Mouse (Mus musculus) CH12.LX (cell line): ENCODE measurements at regions not wholly inside any gene's neighbourhood (a gene's known extent, or its start where the extent isn't known, plus 50 kb on each side); places are given as distances from the start of the nearest gene placed in this dataset.

Experiments
- DNase-seq: peaks from one replicate; pipeline ENCODE4 v3.0.0-alpha.2; 2013; ENCODE audit errors: extremely low read depth
- H3K27ac ChIP-seq: 2 replicates; pipeline ENCODE4 v1.5.1; 2012; ENCODE audit warnings: low read depth, mild to moderate bottlenecking, control low read depth, moderate library complexity; ENCODE audit not compliant: insufficient read depth
- H3K27me3 ChIP-seq: replicated peaks from 2 replicates; pipeline ENCODE3; 2012; ENCODE audit warnings: inconsistent platforms
- H3K36me3 ChIP-seq, 2 experiments: replicated peaks in 1 of 2; 2 replicates each; pipeline versions ENCODE3 to v1.6.1; 2012; ENCODE audit warnings: inconsistent platforms in 1 of 2, low read length in 1 of 2, mild to moderate bottlenecking in 1 of 2, mixed read lengths in 1 of 2, moderate library complexity in 1 of 2; ENCODE audit not compliant: control insufficient read depth in 1 of 2, insufficient read depth in 1 of 2
- H3K4me1 ChIP-seq, 2 experiments: 2 replicates each; pipeline ENCODE4 v1.6.1; 2012; ENCODE audit warnings: inconsistent platforms in 1 of 2, moderate library complexity in 1 of 2; ENCODE audit not compliant: insufficient read depth in 2 of 2, control insufficient read depth in 1 of 2
- H3K4me2 ChIP-seq: 2 replicates; pipeline ENCODE4 v1.6.1; 2012; ENCODE audit warnings: low read depth, mild to moderate bottlenecking, control low read depth; ENCODE audit not compliant: poor library complexity, insufficient read depth, severe bottlenecking
- H3K4me3 ChIP-seq, 3 experiments: fragments of 150-350 bp in 1 of 3; sonication (generic) in 1 of 3; replicated peaks in 1 of 3; 2 replicates each; pipeline versions ENCODE3 to v1.5.1; 2011 to 2012; ENCODE audit warnings: low read depth in 2 of 3, low read length in 2 of 3, mild to moderate bottlenecking in 2 of 3, moderate library complexity in 2 of 3, control low read depth in 1 of 3, improper control_type of control experiment in 1 of 3, inconsistent platforms in 1 of 3, mixed read lengths in 1 of 3; ENCODE audit not compliant: poor library complexity in 1 of 3
- H3K79me2 ChIP-seq: replicated peaks from 2 replicates; pipeline ENCODE4 v1.6.1; 2012; ENCODE audit warnings: mild to moderate bottlenecking, moderate library complexity; ENCODE audit not compliant: control insufficient read depth, poor library complexity, insufficient read depth, severe bottlenecking; ENCODE audit errors: extremely low read depth
- H3K9ac ChIP-seq: 2 replicates; pipeline ENCODE4 v1.6.1; 2012; ENCODE audit warnings: low read depth, mild to moderate bottlenecking, control low read depth, moderate library complexity; ENCODE audit not compliant: insufficient read depth
- H3K9me3 ChIP-seq: replicated peaks from 2 replicates; pipeline ENCODE3; 2012; ENCODE audit warnings: low read length, inconsistent platforms, mixed read lengths
- BHLHE40 ChIP-seq: IDR thresholded peaks from 2 replicates; pipeline ENCODE4 v1.6.1; 2011; ENCODE audit warnings: mild to moderate bottlenecking, low read depth, low read length, improper control_type of control experiment
- CHD1 ChIP-seq: IDR thresholded peaks from 2 replicates; pipeline ENCODE4 v1.6.1; 2012; ENCODE audit warnings: low read depth, low read length, improper control_type of control experiment, inconsistent platforms
- CHD2 ChIP-seq: IDR thresholded peaks from 2 replicates; pipeline ENCODE4 v1.6.1; 2011; ENCODE audit warnings: low read length, improper control_type of control experiment
- CTCF ChIP-seq, 2 experiments: IDR thresholded peaks in 1 of 2; conservative IDR thresholded peaks in 1 of 2; 2 replicates each; pipeline ENCODE4 v1.5.1; 2011 to 2012; ENCODE audit warnings: low read depth in 2 of 2, low read length in 2 of 2, improper control_type of control experiment in 1 of 2, inconsistent platforms in 1 of 2, mild to moderate bottlenecking in 1 of 2, moderate library complexity in 1 of 2
- HCFC1 ChIP-seq: IDR thresholded peaks from 2 replicates; pipeline ENCODE4 v1.6.1; 2012; ENCODE audit warnings: low read depth, mild to moderate bottlenecking, inconsistent platforms, low read length, improper control_type of control experiment
- IRF4 ChIP-seq: IDR thresholded peaks from 2 replicates; pipeline ENCODE4 v1.6.1; 2014; ENCODE audit warnings: low read depth, mild to moderate bottlenecking, inconsistent platforms, low read length, improper control_type of control experiment
- KAT2A ChIP-seq: IDR thresholded peaks from 2 replicates; pipeline ENCODE4 v1.6.1; 2012; ENCODE audit warnings: low read length, improper control_type of control experiment, inconsistent platforms; ENCODE audit not compliant: insufficient replicate concordance
- MAFK ChIP-seq: IDR thresholded peaks from 2 replicates; pipeline ENCODE4 v1.6.1; 2011; ENCODE audit warnings: low read length, improper control_type of control experiment; ENCODE audit not compliant: insufficient replicate concordance
- MAZ ChIP-seq: IDR thresholded peaks from 2 replicates; pipeline ENCODE4 v1.6.1; 2012; ENCODE audit warnings: low read depth, mild to moderate bottlenecking, inconsistent platforms, low read length, improper control_type of control experiment, moderate library complexity
- MEF2A ChIP-seq: IDR thresholded peaks from 2 replicates; pipeline ENCODE4 v1.6.1; 2014; ENCODE audit warnings: low read depth, mild to moderate bottlenecking, inconsistent platforms, low read length, improper control_type of control experiment, borderline replicate concordance
- MYC ChIP-seq: IDR thresholded peaks from 2 replicates; pipeline ENCODE4 v1.6.1; 2011; ENCODE audit warnings: low read depth, mild to moderate bottlenecking, improper control_type of control experiment, low read length
- NELFE ChIP-seq: IDR thresholded peaks from 2 replicates; pipeline ENCODE4 v1.6.1; 2011; ENCODE audit warnings: low read depth, low read length, improper control_type of control experiment
- NRF1 ChIP-seq: IDR thresholded peaks from 2 replicates; pipeline ENCODE4 v1.6.1; 2014; ENCODE audit warnings: low read depth, mild to moderate bottlenecking, inconsistent platforms, low read length, improper control_type of control experiment, moderate library complexity
- POLR2A ChIP-seq: IDR thresholded peaks from 2 replicates; pipeline ENCODE4 v1.6.1; 2011; ENCODE audit warnings: low read depth, mild to moderate bottlenecking, improper control_type of control experiment, low read length
- RAD21 ChIP-seq: IDR thresholded peaks from 2 replicates; pipeline ENCODE4 v1.6.1; 2011; ENCODE audit warnings: low read depth, mild to moderate bottlenecking, low read length, improper control_type of control experiment, moderate library complexity
- RCOR1 ChIP-seq: conservative IDR thresholded peaks from 2 replicates; pipeline ENCODE4 v1.6.1; 2012; ENCODE audit warnings: low read depth, mild to moderate bottlenecking, inconsistent platforms, low read length, improper control_type of control experiment
- SMC3 ChIP-seq: IDR thresholded peaks from 2 replicates; pipeline ENCODE4 v1.6.1; 2011; ENCODE audit warnings: low read depth, low read length, improper control_type of control experiment
- TBP ChIP-seq: conservative IDR thresholded peaks from 2 replicates; pipeline ENCODE4 v1.6.1; 2011; ENCODE audit warnings: low read depth, low read length, improper control_type of control experiment
- TCF12 ChIP-seq: IDR thresholded peaks from 2 replicates; pipeline ENCODE4 v1.6.1; 2014; ENCODE audit warnings: low read depth, mild to moderate bottlenecking, inconsistent platforms, low read length, improper control_type of control experiment
- UBTF ChIP-seq: IDR thresholded peaks from 2 replicates; pipeline ENCODE4 v1.6.1; 2012; ENCODE audit warnings: low read depth, mild to moderate bottlenecking, inconsistent platforms, low read length, improper control_type of control experiment, moderate library complexity
- ZKSCAN1 ChIP-seq: IDR thresholded peaks from 2 replicates; pipeline ENCODE4 v1.6.1; 2012; ENCODE audit warnings: low read depth, inconsistent platforms, low read length, improper control_type of control experiment, borderline replicate concordance
- ZMIZ1 ChIP-seq: IDR thresholded peaks from 2 replicates; pipeline ENCODE4 v1.6.1; 2012; ENCODE audit warnings: low read depth, mild to moderate bottlenecking, inconsistent platforms, low read length, improper control_type of control experiment
- dilution Hi-C: fragments of 300-500 bp; cut with MboI; formaldehyde crosslinking; loops from 2 replicates; pipeline ENCODE4 v1.14.3; 2020; ENCODE audit warnings: low sequenced_read_pairs; ENCODE audit not compliant: extremely low pct_unique_long_range_greater_than_20kb, extremely low pct_ligation_motif_present
- in situ Hi-C: fragments of 300-500 bp; cut with MboI; formaldehyde crosslinking; loops from 3 replicates; pipeline ENCODE4 v1.14.3; 2019; ENCODE audit warnings: low sequenced_read_pairs, low pct_ligation_motif_present, low pct_unique_long_range_greater_than_20kb, mixed read lengths

DNA sequence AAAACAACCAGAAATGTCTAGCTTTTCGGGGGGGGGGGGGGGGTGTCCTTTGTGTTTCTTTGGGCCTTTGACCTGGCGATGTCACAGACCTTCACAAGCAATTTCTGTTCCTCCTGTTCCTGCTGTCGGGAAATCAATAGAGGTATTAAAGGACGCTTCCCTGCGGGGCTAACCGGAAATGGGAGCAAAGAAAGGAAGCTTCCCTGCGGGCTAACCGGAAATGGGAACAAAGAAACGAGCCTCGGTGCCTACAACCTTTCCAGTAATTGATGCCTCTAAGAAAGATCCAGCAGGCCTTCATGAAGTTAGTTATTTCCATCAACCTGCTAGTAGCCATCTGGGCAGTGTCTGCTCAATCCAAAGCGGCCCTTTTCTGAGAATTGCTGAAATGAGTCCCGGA lies 78.2 kb upstream of the Phyhipl start:
- Histone ChIP-seq H3K4me1 (no peaks in the 10 kb centered on the region), H3K9me3 (peaks cover 65% of the 10 kb centered on the region), H3K79me2 (no peaks in the 10 kb centered on the region), H3K36me3 (no peaks in the 10 kb centered on the region), H3K4me2 (no peak overlapping the region), H3K27ac (no peak overlapping the region), H3K4me3 (no peak overlapping the region), H3K27me3 (no peaks in the 10 kb centered on the region), H3K9ac (no peak overlapping the region)
- in situ Hi-C loops, result no loop called here
- DNase-seq, result no peak
- dilution Hi-C loops, result no loop called here
- TF ChIP-seq TBP (no peak), CHD2 (no peak), MEF2A (no peak), BHLHE40 (no peak)

DNA sequence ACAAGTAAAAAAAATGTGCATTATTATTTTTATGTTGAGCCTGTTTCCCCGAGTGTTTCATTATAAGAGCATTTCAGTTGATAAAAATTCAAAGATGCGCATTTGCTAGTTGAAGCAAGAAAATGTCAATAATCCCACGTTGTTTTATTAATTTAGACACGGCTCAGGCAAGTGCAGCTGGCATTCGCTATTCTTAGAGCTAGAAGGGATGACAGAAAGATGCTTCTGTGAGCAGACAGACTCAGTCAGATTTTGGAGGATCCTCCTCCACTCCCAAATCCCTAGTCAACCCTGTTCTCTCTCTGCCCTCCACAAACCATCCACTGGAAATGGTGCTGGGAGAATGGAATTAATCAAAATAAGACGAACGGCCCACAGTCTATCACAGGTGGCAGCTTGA lies 77.7 kb upstream of the Phyhipl start:
- H3K36me3 ChIP-seq, result no peaks in the 10 kb centered on the region
- in situ Hi-C loops (no loop called here), dilution Hi-C loops (no loop called here)
- no peak for DNase-seq
- no peak overlapping the region for H3K9ac ChIP-seq
- H3K27me3 ChIP-seq, result no peaks in the 10 kb centered on the region
- no peak overlapping the region for H3K27ac ChIP-seq
- TF ChIP-seq UBTF (no peak), CHD2 (no peak), POLR2A (no peak), MAFK (no peak), IRF4 (no peak), MEF2A (no peak), ZMIZ1 (no peak), CTCF (conservative IDR thresholded peaks at IDR 0.05 in 1 of 2, IDR thresholded peaks at IDR 0.05 in 1 of 2; ENCODE audit: low read depth in 2 of 2, low read length in 2 of 2) (no peak), MYC (no peak), TCF12 (no peak), NELFE (no peak), ZKSCAN1 (no peak), HCFC1 (no peak)
- no peaks in the 10 kb centered on the region for H3K4me1 ChIP-seq
- H3K9me3 ChIP-seq, result peaks cover 63% of the 10 kb centered on the region
- H3K4me2 ChIP-seq, result no peak overlapping the region
- H3K4me3 ChIP-seq, result no peak overlapping the region
- H3K79me2 ChIP-seq, result no peaks in the 10 kb centered on the region

DNA sequence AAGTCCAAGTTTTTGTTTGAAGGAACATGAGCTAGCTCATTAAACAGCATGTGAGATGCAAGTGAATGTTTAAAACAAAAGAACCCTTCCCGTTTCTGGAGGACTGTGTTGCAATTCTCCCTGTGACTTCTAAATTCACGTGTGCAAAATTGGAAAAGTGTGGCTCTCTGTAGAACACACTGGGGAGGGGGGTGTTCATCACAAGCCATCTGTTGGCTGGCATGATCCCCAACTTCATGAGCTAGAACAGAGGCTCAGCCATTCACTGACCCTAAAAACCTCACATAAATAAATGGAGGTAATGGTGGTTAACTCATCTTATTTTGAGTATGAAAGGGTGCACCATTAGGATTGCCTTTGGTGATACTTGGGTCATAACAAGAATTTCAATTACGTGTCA lies 69.3 kb upstream of the Phyhipl start:
- TF ChIP-seq ZKSCAN1 (no peak), NRF1 (no peak), KAT2A (no peak), TBP (no peak), MAZ (no peak), SMC3 (no peak), RCOR1 (no peak), RAD21 (no peak), NELFE (no peak), BHLHE40 (no peak), CHD1 (no peak), UBTF (no peak)
- TF ChIP-seq, all 38 proteins: peak for 0
- in situ Hi-C loops, result no loop called here
- no peaks in the 10 kb centered on the region for H3K36me3 ChIP-seq
- no peaks in the 10 kb centered on the region for H3K27me3 ChIP-seq
- H3K27ac ChIP-seq, result no peak overlapping the region
- no peak overlapping the region for H3K4me3 ChIP-seq
- H3K4me2 ChIP-seq, result no peak overlapping the region
- no peak overlapping the region for H3K9ac ChIP-seq
- no peaks in the 10 kb centered on the region for H3K4me1 ChIP-seq
- no peak for DNase-seq
- H3K79me2 ChIP-seq, result no peaks in the 10 kb centered on the region
- dilution Hi-C loops, result no loop called here
- H3K9me3 ChIP-seq, result peaks cover 71% of the 10 kb centered on the region
